Mouse (Mus musculus) lung, embryonic 14.5 days (tissue): ENCODE measurements at regions not wholly inside any gene's neighbourhood (a gene's known extent, or its start where the extent isn't known, plus 50 kb on each side); places are given as distances from the start of the nearest gene placed in this dataset.

Experiments used
- ATAC-seq: fragments of 200-750 bp; cut with Nextera tagmentation; 2 replicates; pipeline ENCODE4 v1.8.0; 2017; ENCODE audit warnings: mild to moderate bottlenecking, moderate TSS enrichment, moderate library complexity; ENCODE audit not compliant: insufficient read depth
- DNase-seq: peaks from one replicate; pipeline ENCODE4 v3.0.0-alpha.2; 2015
- H3K27ac ChIP-seq: fragments of 300-500 bp; sonication (generic); 2 replicates; pipeline ENCODE4 v1.5.1; 2014; ENCODE audit warnings: low read depth, mild to moderate bottlenecking, moderate library complexity
- H3K27me3 ChIP-seq: fragments of 300-500 bp; sonication (generic); 2 replicates; pipeline ENCODE4 v1.6.1; 2014; ENCODE audit warnings: low read length, control low read depth; ENCODE audit not compliant: insufficient read depth
- H3K36me3 ChIP-seq: fragments of 300-500 bp; sonication (generic); 2 replicates; pipeline ENCODE4 v1.6.1; 2014; ENCODE audit warnings: control low read depth; ENCODE audit not compliant: insufficient read depth
- H3K4me1 ChIP-seq: fragments of 300-500 bp; sonication (generic); 2 replicates; pipeline ENCODE4 v1.6.1; 2014; ENCODE audit warnings: antibody characterized with exemption, control low read depth; ENCODE audit not compliant: insufficient read depth
- H3K4me2 ChIP-seq: fragments of 300-500 bp; sonication (generic); 2 replicates; pipeline ENCODE4 v1.6.1; 2014; ENCODE audit warnings: mild to moderate bottlenecking
- H3K4me3 ChIP-seq: fragments of 300-500 bp; sonication (generic); 2 replicates; pipeline ENCODE4 v1.5.1; 2014; ENCODE audit warnings: low read depth, low read length
- H3K9ac ChIP-seq: fragments of 300-500 bp; sonication (generic); 2 replicates; pipeline ENCODE4 v1.6.1; 2014
- H3K9me3 ChIP-seq: fragments of 300-500 bp; sonication (generic); 2 replicates; pipeline ENCODE4 v1.6.1; 2016; ENCODE audit warnings: low read depth, low read length, control low read depth
- CTCF ChIP-seq: IDR thresholded peaks from 2 replicates; pipeline ENCODE4 v1.5.1; 2016; ENCODE audit warnings: antibody characterized with exemption, low read depth
- WGBS: fragments of 180-500 bp; shearing (Covaris S2); extraction: QIAGEN DNeasy Blood & Tissue Kit; methylation state at CpG from one replicate; pipeline ENCODE4 v1.1.7; 2014; 5-methylcytosine and 5-hydroxymethylcytosine counted together

DNA sequence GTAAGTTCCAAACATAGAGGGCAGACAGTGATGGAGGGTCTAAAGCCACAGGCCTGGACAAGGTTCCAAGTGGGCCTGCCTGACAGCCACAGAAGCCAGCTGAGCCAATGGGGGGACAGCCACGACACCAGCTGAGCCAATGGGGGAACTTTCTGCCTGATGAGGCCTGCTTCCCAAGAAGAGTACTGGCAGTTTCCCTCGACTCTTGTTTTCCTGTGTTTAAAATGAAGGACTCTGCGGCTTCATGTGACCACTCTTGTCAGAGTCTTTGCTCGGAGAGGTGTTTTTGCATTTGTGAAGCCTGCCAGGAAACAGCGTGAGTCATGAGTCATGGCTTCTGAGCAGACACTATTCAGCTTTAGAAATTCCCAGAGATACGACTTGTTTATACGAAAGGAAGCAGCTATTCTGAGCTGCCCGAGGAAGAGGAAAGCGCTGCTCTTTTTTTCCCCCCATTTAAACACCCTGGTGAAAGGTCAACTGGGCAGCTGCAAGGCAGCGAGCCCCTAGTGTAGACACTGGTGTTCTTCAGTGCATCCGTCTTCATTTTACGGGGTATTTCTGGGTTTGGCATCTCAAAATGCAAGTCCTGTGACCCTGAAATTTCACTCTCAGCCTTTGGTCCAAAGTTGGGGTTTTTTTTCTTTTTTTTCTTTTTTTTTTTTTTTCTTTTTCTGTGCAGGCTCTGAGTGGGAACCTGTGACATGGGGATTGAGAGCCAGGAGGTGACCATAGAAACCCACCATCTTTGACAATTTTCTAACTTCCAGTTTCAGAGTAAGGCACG is 183.5 kb upstream of the Klf7 start:
- no peak for TF ChIP-seq CTCF
- Histone ChIP-seq H3K4me3 (no peak overlapping the region), H3K4me2 (peak overlapping the region; percentile 35; the same call in 1 of the 2 replicates), H3K9me3 (no peaks in the 10 kb centered on the region), H3K27ac (peak overlapping the region; percentile 88), H3K4me1 (peaks cover 8% of the 10 kb centered on the region; the same call in 1 of the 2 replicates), H3K9ac (no peak overlapping the region), H3K36me3 (no peaks in the 10 kb centered on the region), H3K27me3 (no peaks in the 10 kb centered on the region)
- DNase-seq = peak; percentile 84
- 26% methylated on average over 13 of the region's 13 CpGs for WGBS
- ATAC-seq = peak; percentile 93

DNA sequence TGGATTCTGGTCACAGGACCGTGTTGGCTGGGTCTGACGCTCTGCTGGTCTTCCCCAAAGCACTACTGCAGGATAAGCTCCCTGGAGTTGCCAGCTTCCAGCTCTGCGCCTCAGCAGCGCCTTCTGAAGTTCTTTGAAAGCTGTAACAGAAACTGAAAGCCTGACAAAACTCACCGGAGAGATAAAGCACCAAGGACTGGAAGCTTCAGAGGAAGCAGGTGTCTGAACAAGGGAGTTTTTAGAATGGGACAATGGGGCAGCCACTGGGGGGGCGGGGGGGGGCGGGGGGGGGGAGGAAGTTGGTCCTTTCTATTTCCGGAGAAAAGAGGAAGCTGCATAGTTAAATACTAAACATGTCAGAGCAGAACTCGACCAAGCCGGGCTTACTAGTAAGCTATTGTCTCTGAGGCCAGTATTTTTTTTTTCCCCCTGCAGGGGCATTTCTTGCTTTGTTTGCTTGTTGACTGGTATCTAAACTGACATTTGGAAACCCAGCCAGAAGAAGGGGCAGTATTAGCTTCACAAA is 180.8 kb upstream of the Klf7 start:
- peaks cover 5% of the 10 kb centered on the region; the same call in 1 of the 2 replicates for H3K4me1 ChIP-seq
- WGBS = 16% methylated on average over 9 of the region's 10 CpGs
- H3K9ac ChIP-seq = no peak overlapping the region
- no peak for ATAC-seq
- no peaks in the 10 kb centered on the region for H3K36me3 ChIP-seq
- no peak for TF ChIP-seq CTCF
- H3K4me2 ChIP-seq = peak overlapping the region; percentile 38
- peak; percentile 70 for DNase-seq
- H3K27ac ChIP-seq = 0 out of 2 replicates have a peak overlapping the region, but pooled peaks have one; percentile 44
- no peaks in the 10 kb centered on the region for H3K9me3 ChIP-seq
- no peak overlapping the region for H3K4me3 ChIP-seq
- no peaks in the 10 kb centered on the region for H3K27me3 ChIP-seq

DNA sequence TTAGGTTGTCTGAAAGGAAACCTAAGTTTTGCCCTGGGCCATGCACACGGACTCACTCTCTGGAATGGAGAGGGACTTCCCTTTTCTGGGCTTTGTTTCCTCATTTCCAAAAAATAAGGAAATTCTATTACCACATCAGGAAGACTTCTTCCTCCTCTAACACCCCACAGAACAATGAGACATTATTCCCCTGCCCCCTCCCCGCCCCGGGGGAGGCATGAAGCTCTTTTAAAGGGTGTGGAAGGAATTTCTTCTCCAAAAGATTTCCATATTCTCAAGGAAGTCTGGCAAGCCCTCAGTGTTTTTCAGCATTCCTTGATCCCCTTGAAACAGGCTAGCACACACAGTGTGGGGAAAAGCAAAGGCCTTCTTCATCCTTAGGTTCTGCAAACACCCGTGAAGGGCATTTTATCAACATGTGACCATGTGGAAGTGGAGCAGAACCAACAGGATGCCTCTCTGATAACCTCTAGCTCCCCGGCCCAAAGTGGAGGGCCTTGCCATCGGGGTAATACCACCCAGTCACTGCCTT is 179.5 kb upstream of the Klf7 start:
- H3K27ac ChIP-seq = peak overlapping the region; percentile 3; the same call in 1 of the 2 replicates
- ATAC-seq = no peak
- WGBS = 34% methylated on average over 6 of the region's 6 CpGs
- H3K36me3 ChIP-seq = no peaks in the 10 kb centered on the region
- peaks cover 4% of the 10 kb centered on the region; the same call in 1 of the 2 replicates for H3K4me1 ChIP-seq
- no peaks in the 10 kb centered on the region for H3K9me3 ChIP-seq
- H3K4me2 ChIP-seq = no peak overlapping the region
- TF ChIP-seq CTCF = no peak
- H3K9ac ChIP-seq = no peak overlapping the region
- no peak overlapping the region for H3K4me3 ChIP-seq
- no peaks in the 10 kb centered on the region for H3K27me3 ChIP-seq
- DNase-seq = peak; percentile 42

DNA sequence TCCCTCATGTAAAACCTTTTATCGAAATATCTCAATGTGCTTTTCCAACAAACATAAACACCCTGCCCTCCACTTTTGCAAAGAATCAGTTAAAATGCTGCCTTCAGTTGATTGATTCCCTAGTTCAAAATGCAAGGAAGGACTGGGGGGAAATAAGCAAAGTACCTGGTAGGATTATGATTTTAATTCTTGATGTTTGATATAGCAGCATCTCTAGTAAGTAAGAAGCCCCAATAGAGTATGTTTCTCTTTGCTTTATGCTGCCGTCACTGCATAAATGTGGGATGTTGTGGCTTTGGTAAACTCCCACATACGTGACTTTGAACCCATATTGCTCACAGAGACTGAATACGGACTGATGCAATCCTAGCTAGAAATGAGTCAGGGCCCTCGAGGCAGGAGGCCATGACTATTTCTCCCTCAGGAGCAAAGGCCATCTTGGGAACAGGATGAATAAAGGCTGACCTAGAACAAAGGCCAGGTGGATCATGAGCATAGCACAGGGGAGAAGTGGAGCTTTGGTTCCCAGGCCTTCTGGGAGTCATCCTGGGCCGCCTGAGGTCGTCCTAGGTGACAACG is 179.0 kb upstream of the Klf7 start:
- Histone ChIP-seq H3K27me3 (no peaks in the 10 kb centered on the region), H3K27ac (no peak overlapping the region; the same call in 1 of the 2 replicates), H3K36me3 (no peaks in the 10 kb centered on the region), H3K4me2 (no peak overlapping the region), H3K4me3 (no peak overlapping the region), H3K4me1 (peaks cover 4% of the 10 kb centered on the region; the same call in 1 of the 2 replicates), H3K9ac (no peak overlapping the region), H3K9me3 (no peaks in the 10 kb centered on the region)
- DNase-seq (no peak), ATAC-seq (no peak)
- TF ChIP-seq CTCF = no peak
- 68% methylated on average over 8 of the region's 8 CpGs for WGBS

DNA sequence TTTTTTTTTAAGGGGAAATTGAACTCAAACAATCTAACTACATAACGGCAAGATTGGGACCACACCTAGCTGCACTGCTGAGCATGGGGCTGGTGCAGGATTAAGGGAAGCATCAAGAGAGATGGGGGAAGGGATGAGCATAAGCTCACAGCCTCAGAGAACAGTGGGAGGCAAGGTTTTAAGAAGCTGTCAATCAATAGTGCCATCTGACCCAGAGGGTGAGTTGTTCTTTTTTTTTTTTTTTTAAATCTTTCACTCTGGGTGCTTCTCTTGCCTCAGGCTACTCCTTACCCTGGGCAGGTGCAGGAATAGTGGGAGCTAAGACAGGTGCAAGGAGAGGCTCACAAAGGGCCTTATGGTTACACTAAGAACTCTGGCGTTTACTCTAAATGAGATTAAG is 176.9 kb upstream of the Klf7 start:
- Histone ChIP-seq H3K9ac (no peak overlapping the region), H3K27ac (no peak overlapping the region), H3K9me3 (no peaks in the 10 kb centered on the region), H3K27me3 (no peaks in the 10 kb centered on the region), H3K4me2 (no peak overlapping the region), H3K4me1 (peaks cover 4% of the 10 kb centered on the region; the same call in 1 of the 2 replicates), H3K4me3 (no peak overlapping the region), H3K36me3 (no peaks in the 10 kb centered on the region)
- ATAC-seq (no peak), DNase-seq (no peak)
- no peak for TF ChIP-seq CTCF
- WGBS = 51% methylated on average over 2 of the region's 2 CpGs

DNA sequence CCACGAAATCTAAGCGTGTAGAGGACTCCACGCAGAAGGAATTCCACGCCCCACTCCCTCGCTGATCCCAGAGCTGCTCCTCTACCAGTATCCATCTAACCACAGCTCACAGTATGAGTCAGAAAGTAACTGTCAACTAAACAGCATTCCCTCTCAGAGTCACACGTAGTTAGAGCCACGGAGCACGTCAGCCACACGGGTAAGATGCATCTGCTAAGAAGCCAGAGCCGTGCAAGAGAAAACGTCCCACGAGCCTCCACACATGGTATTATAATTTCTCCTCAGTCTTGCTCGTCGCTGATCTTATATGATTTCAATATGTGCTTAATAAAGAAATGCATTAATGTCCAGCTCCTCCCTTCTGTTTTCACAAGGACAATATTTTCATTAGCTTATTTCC is 176.1 kb upstream of the Klf7 start:
- H3K9ac ChIP-seq = no peak overlapping the region
- TF ChIP-seq CTCF = no peak
- 73% methylated on average over 14 of the region's 14 CpGs for WGBS
- H3K27ac ChIP-seq = no peak overlapping the region
- H3K36me3 ChIP-seq = no peaks in the 10 kb centered on the region
- no peaks in the 10 kb centered on the region for H3K9me3 ChIP-seq
- H3K4me2 ChIP-seq = no peak overlapping the region
- no peak for ATAC-seq
- no peaks in the 10 kb centered on the region for H3K27me3 ChIP-seq
- H3K4me1 ChIP-seq = peaks cover 4% of the 10 kb centered on the region; the same call in 1 of the 2 replicates
- DNase-seq = no peak
- no peak overlapping the region for H3K4me3 ChIP-seq

DNA sequence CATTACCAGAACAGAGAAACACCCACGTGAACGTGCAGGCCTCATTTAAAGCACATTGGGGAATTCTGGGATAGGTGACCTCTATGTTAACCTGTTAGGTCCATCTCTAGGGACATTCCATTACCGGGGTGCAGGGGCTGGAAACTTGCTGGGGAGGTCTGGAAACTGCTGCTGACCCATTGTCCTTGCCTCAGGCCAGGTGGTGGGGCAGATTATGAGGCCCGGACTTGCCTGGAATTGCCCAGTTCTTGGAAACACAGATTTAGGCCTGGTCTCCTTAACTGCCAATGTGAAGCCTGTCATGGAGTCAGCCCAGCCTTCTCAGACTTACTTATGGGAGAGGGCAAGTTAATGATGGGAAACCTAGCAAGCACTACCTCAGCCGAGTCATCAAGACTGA is 175.3 kb upstream of the Klf7 start:
- Histone ChIP-seq H3K36me3 (no peaks in the 10 kb centered on the region), H3K4me2 (no peak overlapping the region), H3K27me3 (no peaks in the 10 kb centered on the region), H3K27ac (no peak overlapping the region), H3K4me3 (no peak overlapping the region), H3K9me3 (no peaks in the 10 kb centered on the region), H3K4me1 (peaks cover 4% of the 10 kb centered on the region; the same call in 1 of the 2 replicates), H3K9ac (no peak overlapping the region)
- no peak for TF ChIP-seq CTCF
- DNase-seq = no peak
- 82% methylated on average over 5 of the region's 5 CpGs for WGBS
- ATAC-seq = no peak
